Mouse (Mus musculus): ENCODE results near the gene Ccne1.

Ccne1 gene

DNA sequence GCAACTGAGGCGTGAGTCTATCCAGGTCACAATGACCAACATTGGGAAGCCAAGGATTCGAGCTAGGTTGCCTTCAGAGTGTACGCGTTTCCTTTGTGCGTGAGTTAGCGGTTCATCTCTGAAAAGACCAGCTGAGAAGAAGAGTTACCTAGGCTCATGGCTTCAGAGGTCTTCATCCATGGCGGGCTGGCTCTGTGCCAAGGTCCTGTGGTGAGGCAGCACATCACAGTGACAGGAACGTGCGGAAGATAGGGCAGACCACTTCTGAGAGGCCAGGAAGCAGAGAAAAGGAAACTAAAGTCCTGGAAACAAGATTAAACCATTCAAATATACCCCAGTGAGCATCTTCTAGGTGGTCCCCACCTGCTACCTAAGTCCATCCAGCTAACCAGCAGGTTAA, 53.1 kb downstream of the Ccne1 start:
- DNase-seq (ENCODE audit: low read depth), result no peak
